Mouse (Mus musculus) limb, embryonic 14.5 days (tissue): ENCODE measurements around the gene Sac3d1. TPM values are rescaled to one million over a fixed set of nuclear protein-coding genes. Genes with fewer than 3 reads are reported as not detected.

Source experiments
- ATAC-seq: fragments of 200-750 bp; cut with Nextera tagmentation; 2 replicates; pipeline ENCODE4 v1.8.0; 2017; ENCODE audit warnings: low read depth, moderate number of reproducible peaks, moderate TSS enrichment; ENCODE audit not compliant: low FRiP score
- DNase-seq: peaks from one replicate; pipeline ENCODE4 v3.0.0-alpha.2; 2015; ENCODE audit warnings: low spot score
- H3K27ac ChIP-seq: fragments of 300-500 bp; sonication (generic); replicated peaks from 2 replicates; pipeline ENCODE4 v1.5.1; 2014; ENCODE audit warnings: low read depth, mild to moderate bottlenecking, low read length, moderate library complexity, mixed read lengths
- H3K27me3 ChIP-seq: fragments of 300-500 bp; sonication (generic); 2 replicates; pipeline ENCODE4 v1.6.1; 2014; ENCODE audit warnings: low read length, mixed read lengths; ENCODE audit not compliant: control insufficient read depth, insufficient read depth
- H3K36me3 ChIP-seq: fragments of 300-500 bp; sonication (generic); 2 replicates; pipeline ENCODE4 v1.6.1; 2014; ENCODE audit warnings: mild to moderate bottlenecking, low read length, moderate library complexity, mixed read lengths; ENCODE audit not compliant: control insufficient read depth, insufficient read depth
- H3K4me1 ChIP-seq: fragments of 300-500 bp; sonication (generic); 2 replicates; pipeline ENCODE4 v1.6.1; 2014; ENCODE audit warnings: antibody characterized with exemption, low read length, mixed read lengths; ENCODE audit not compliant: control insufficient read depth, insufficient read depth
- H3K4me2 ChIP-seq: fragments of 300-500 bp; sonication (generic); replicated peaks from 2 replicates; pipeline ENCODE4 v1.6.1; 2014; ENCODE audit warnings: low read depth, mild to moderate bottlenecking, low read length, moderate library complexity; ENCODE audit not compliant: severe bottlenecking
- H3K4me3 ChIP-seq: fragments of 300-500 bp; sonication (generic); replicated peaks from 2 replicates; pipeline ENCODE4 v1.5.1; 2014; ENCODE audit warnings: low read length
- H3K9ac ChIP-seq: fragments of 300-500 bp; sonication (generic); 2 replicates; pipeline ENCODE4 v1.6.1; 2014; ENCODE audit warnings: mild to moderate bottlenecking, low read depth, low read length, moderate library complexity; ENCODE audit not compliant: severe bottlenecking
- H3K9me3 ChIP-seq: fragments of 300-500 bp; sonication (generic); 2 replicates; pipeline ENCODE4 v1.6.1; 2016; ENCODE audit warnings: low read length; ENCODE audit not compliant: control insufficient read depth
- POLR2A ChIP-seq: fragments of 200-500 bp; IDR thresholded peaks from 2 replicates; pipeline ENCODE4 v1.8.0; 2012; ENCODE audit warnings: inconsistent platforms, mild to moderate bottlenecking, moderate library complexity, borderline replicate concordance; ENCODE audit not compliant: insufficient read depth, insufficient read length; ENCODE audit errors: extremely low read depth
- WGBS: fragments of 180-500 bp; shearing (Covaris S2); extraction: QIAGEN DNeasy Blood & Tissue Kit; methylation state at CpG from one replicate; pipeline ENCODE4 v1.1.7; 2014; 5-methylcytosine and 5-hydroxymethylcytosine counted together
- polyA plus RNA-seq, 2 experiments: library from polyadenylated mRNA; depleted of rRNA in 1 of 2; stranded (reverse) in 1 of 2; unstranded in 1 of 2; fragments of >200 nt; fragmentation: Nextera tagmentation in 1 of 2; extraction: Ambion mirVana in 1 of 2; gene quantifications; 2 replicates each; pipeline versions ENCODE4 v1.2.1 to v1.2.3; 2012 to 2014

The Sac3d1 gene
- polyA plus RNA-seq, 2 experiments, result 45.6 to 55.9 TPM

DNA sequence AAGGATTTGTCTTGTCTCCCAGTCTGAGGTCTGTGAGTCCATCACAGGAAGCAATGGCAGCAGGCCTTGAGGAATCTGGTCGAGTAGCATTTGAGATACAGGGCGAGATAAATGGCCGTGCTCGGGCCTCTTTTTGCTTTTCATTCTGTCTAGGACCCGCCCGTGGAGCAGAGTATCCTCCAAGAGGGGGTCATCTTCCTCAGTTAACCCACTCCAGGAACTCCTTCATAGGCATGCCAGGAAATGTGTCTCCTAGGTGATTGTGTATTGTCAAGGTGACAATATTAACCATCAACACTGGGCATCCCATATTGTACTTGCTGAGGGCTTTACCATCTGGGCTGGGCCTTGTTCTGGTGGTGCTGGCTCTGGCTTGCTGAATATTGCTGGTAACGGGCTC is 24.3 kb downstream of the Sac3d1 start, which contains the start of gene AC131692.1:
AC131692.1 (plus strand) TSS at position 301 of the 400 bp plus-strand sequence.
- no peak within 1 kb of the TSS for H3K4me3 ChIP-seq
- no peaks in the 10 kb centered on the region for H3K27me3 ChIP-seq
- DNase-seq (no peak), ATAC-seq (no peak)
- TF ChIP-seq POLR2A, result no peak
- no peaks in the 10 kb centered on the region for H3K9me3 ChIP-seq
- 88% methylated on average over 7 of the region's 7 CpGs for WGBS
- H3K9ac ChIP-seq, result no peak within 1 kb of the TSS
- H3K4me1 ChIP-seq, result no peaks in the 10 kb centered on the region
- peaks cover 43% of the 10 kb centered on the region for H3K36me3 ChIP-seq
- H3K27ac ChIP-seq, result no peak within 1 kb of the TSS
- no peak within 1 kb of the TSS for H3K4me2 ChIP-seq

DNA sequence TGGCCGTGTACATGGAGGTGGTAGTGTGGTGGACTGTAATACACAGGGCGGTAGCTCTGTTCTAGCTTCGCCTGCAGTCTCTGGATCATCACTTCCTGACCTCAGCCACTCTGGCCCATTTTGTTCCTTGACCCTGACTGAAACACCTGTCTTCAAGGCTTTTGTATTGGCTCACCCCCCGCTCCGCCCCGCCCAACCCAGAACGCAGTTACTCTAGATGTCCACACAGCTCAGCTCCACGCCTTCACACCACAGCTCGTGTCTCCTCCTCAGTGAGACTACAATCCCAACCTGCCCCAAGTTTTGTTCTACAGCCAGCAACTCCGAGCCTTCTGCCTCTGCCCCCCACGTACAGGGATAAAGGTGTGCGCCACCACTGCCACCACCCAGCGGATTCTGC is 29.6 kb downstream of the Sac3d1 start:
- no peaks in the 10 kb centered on the region for H3K27me3 ChIP-seq
- H3K4me3 ChIP-seq, result no peak overlapping the region
- DNase-seq (no peak), ATAC-seq (no peak)
- 92% methylated on average over 13 of the region's 13 CpGs for WGBS
- no peaks in the 10 kb centered on the region for H3K9me3 ChIP-seq
- TF ChIP-seq POLR2A, result no peak
- no peak overlapping the region for H3K4me2 ChIP-seq
- H3K27ac ChIP-seq, result no peak overlapping the region
- peaks cover 7% of the 10 kb centered on the region for H3K4me1 ChIP-seq
- no peak overlapping the region for H3K9ac ChIP-seq
- H3K36me3 ChIP-seq, result peaks cover 42% of the 10 kb centered on the region

DNA sequence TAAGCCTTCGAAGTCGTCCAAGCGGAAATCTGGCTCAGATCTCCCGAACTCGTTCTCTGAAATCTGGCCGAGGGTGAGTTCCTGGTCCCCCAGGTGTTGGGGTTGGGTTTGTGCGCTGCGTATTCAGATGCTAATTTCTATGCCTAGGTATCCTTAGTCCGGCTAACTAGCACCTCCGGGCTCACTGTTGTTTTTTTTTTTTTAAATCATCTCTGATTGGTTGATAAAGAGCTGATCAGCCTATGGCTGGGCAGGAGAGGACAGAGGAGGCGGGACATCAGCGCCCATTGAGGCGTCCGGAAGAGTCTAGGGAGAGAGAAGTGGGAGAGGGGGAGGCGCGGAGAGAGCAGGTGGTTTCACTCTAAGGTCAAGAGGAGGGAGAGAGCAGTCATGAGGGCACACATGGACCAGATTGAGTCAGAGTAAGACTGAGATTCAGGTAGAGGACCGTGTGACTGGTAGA is 33.0 kb downstream of the Sac3d1 start:
- no peaks in the 10 kb centered on the region for H3K9me3 ChIP-seq
- TF ChIP-seq POLR2A, result no peak
- H3K9ac ChIP-seq, result peak overlapping the region; percentile 76
- H3K36me3 ChIP-seq, result peaks cover 47% of the 10 kb centered on the region
- WGBS, result under 1% methylated on average over 17 of the region's 17 CpGs
- no peaks in the 10 kb centered on the region for H3K27me3 ChIP-seq
- DNase-seq (peak; percentile 75), ATAC-seq (peak; percentile 48; the same call in 1 of the 2 replicates)
- H3K27ac ChIP-seq, result no peak overlapping the region
- peak overlapping the region; percentile 85 for H3K4me2 ChIP-seq
- peaks cover 13% of the 10 kb centered on the region for H3K4me1 ChIP-seq
- peak overlapping the region; percentile 70 for H3K4me3 ChIP-seq

DNA sequence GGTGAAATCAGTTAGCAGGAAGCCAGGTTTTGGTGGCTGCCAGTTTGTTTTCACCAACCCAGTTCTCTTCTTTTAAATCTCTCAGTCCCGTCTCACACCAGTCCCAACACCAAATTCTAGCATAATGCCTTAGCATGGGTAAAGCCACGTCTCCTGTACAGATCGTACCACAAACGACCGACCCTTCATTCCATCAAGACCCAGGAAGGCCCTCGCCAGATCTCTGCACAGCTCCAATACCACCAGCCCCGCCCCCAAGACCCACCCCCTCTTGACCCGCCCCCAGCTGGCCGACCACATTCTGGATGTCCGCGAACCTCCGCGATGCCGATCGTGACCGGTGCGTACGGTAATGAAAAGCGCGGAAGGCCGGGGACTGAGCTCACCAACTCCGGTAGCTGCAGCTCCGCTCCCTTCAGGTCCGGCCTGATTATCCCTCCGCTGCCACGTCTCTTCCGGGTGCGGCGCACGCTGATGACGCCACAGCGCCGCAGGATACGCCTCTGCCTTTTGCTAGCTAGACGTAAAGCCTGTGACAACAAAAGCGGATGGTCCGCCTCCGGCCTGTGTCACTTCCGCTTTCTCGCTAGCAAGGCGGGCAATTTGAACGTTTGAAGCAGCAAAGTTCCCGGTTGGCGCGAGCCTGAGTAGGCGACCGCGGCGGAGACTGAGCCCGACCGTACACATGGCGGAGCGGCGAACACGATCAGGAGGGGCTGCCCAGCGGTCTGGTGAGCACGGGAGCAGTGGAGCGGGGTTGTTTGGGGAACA is 33.8 kb downstream of the Sac3d1 start, which contains the start of the genes Zfpl1 and Cdca5:
Zfpl1 (minus strand) TSS at position 479 of the 771 bp plus-strand sequence.
Cdca5 (plus strand) TSS at position 506 of the 771 bp plus-strand sequence.
- Histone ChIP-seq H3K4me3 (peak within 1 kb of the TSS; percentile 70), H3K27ac (peak within 1 kb of the TSS; percentile 78), H3K27me3 (no peaks in the 10 kb centered on the region), H3K36me3 (peaks cover 47% of the 10 kb centered on the region), H3K4me2 (peak within 1 kb of the TSS; percentile 93), H3K9me3 (no peaks in the 10 kb centered on the region), H3K9ac (peak within 1 kb of the TSS; percentile 76), H3K4me1 (peaks cover 13% of the 10 kb centered on the region)
- ATAC-seq (peak; percentile 91), DNase-seq (peak; percentile 98)
- 0 out of 2 replicates have a peak, but pooled peaks have one; percentile 8 for TF ChIP-seq POLR2A
- under 1% methylated on average over 58 of the region's 58 CpGs for WGBS

DNA sequence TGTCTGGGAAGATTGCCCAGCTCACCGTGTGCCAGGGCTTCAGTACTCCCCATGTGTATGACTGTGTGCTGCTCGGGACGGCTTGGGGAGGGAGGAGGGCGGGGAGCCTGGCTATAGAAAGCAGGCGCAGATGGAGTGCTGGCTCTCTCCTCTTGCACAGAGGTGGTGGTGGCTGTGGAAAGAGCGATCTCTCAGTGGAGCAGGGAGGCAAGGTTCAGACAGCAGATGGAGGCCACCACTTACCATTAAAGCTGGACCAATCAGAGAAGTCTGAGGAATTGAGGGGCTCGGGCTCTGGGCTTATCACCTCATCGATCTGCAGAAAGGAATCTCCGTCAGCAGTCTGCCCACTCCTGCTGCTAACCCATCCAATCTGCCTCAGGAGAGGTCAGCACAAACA is 36.3 kb downstream of the Sac3d1 start, which contains the start of gene Gm28374:
Gm28374 (minus strand) TSS at position 101 of the 400 bp plus-strand sequence.
- ATAC-seq (no peak), DNase-seq (no peak)
- WGBS, result 89% methylated on average over 9 of the region's 9 CpGs
- no peak within 1 kb of the TSS for H3K4me2 ChIP-seq
- H3K27ac ChIP-seq, result no peak within 1 kb of the TSS
- no peaks in the 10 kb centered on the region for H3K27me3 ChIP-seq
- no peak within 1 kb of the TSS for H3K4me3 ChIP-seq
- no peak for TF ChIP-seq POLR2A
- peaks cover 13% of the 10 kb centered on the region for H3K4me1 ChIP-seq
- H3K9me3 ChIP-seq, result no peaks in the 10 kb centered on the region
- peaks cover 35% of the 10 kb centered on the region for H3K36me3 ChIP-seq
- H3K9ac ChIP-seq, result no peak within 1 kb of the TSS
